Mouse (Mus musculus): ENCODE measurements around the gene Srbd1. TPM values are rescaled to one million over a fixed set of nuclear protein-coding genes. Genes with fewer than 3 reads are reported as not detected.

Gene Srbd1
- polyA plus RNA-seq, 1 experiment: 6.1 TPM

GRCm38 (mm10) chr17:85943551-85943981 lies 201.4 kb downstream of the Srbd1 start:
- H3K79me2 ChIP-seq (ENCODE audit: control insufficient read depth, insufficient read depth): no peaks in the 10 kb centered on the region
- no peak for TF ChIP-seq TCF3 (IDR thresholded peaks at IDR 0.05; ENCODE audit: insufficient read length, low read depth)
- no peak overlapping the region for H3K4me2 ChIP-seq (ENCODE audit: low read depth)
- no peaks in the 10 kb centered on the region for H3K36me3 ChIP-seq (ENCODE audit: control insufficient read depth, insufficient read depth)
- H3K4me3 ChIP-seq: no peak overlapping the region
- no peak overlapping the region for H3ac ChIP-seq (ENCODE audit: control insufficient read depth, insufficient read length)
- H3K27me3 ChIP-seq (ENCODE audit: control insufficient read depth, insufficient read depth, insufficient read length): no peaks in the 10 kb centered on the region

- Histone ChIP-seq H3K27me3 (ENCODE audit: control insufficient read depth, insufficient read depth, insufficient read length) (no peaks in the 10 kb centered on the region), H3K4me2 (ENCODE audit: low read depth) (no peak overlapping the region), H3K79me2 (ENCODE audit: control insufficient read depth, insufficient read depth) (no peaks in the 10 kb centered on the region), H3ac (ENCODE audit: control insufficient read depth, insufficient read length) (no peak overlapping the region), H3K36me3 (ENCODE audit: control insufficient read depth, insufficient read depth) (no peaks in the 10 kb centered on the region), H3K4me3 (no peak overlapping the region)
- no peak for TF ChIP-seq USF1 (IDR thresholded peaks at IDR 0.05; ENCODE audit: low read depth)
Observed at GRCm38 (mm10) chr17:85943071-85943470, 201.9 kb downstream of the Srbd1 start.

- Histone ChIP-seq H3K4me3 (no peak overlapping the region), H3ac (ENCODE audit: control insufficient read depth, insufficient read length) (no peak overlapping the region), H3K27me3 (ENCODE audit: control insufficient read depth, insufficient read depth, insufficient read length) (no peaks in the 10 kb centered on the region), H3K79me2 (ENCODE audit: control insufficient read depth, insufficient read depth) (no peaks in the 10 kb centered on the region), H3K36me3 (ENCODE audit: control insufficient read depth, insufficient read depth) (no peaks in the 10 kb centered on the region), H3K4me2 (ENCODE audit: low read depth) (no peak overlapping the region)
- no peak for TF ChIP-seq SRF (IDR thresholded peaks at IDR 0.05; ENCODE audit: control insufficient read depth, insufficient read length, low read depth)
Observed at GRCm38 (mm10) chr17:85942123-85942522, 202.9 kb downstream of the Srbd1 start.

GRCm38 (mm10) chr17:85941141-85941738 lies 203.7 kb downstream of the Srbd1 start:
- Histone ChIP-seq H3K27me3 (ENCODE audit: control insufficient read depth, insufficient read depth, insufficient read length) (no peaks in the 10 kb centered on the region), H3K79me2 (ENCODE audit: control insufficient read depth, insufficient read depth) (no peaks in the 10 kb centered on the region), H3ac (ENCODE audit: control insufficient read depth, insufficient read length) (no peak overlapping the region), H3K4me2 (ENCODE audit: low read depth) (no peak overlapping the region), H3K36me3 (ENCODE audit: control insufficient read depth, insufficient read depth) (no peaks in the 10 kb centered on the region), H3K4me3 (no peak overlapping the region)
- TF ChIP-seq SRF (IDR thresholded peaks at IDR 0.05; ENCODE audit: control insufficient read depth, insufficient read length, low read depth) (no peak), MYOG (IDR thresholded peaks at IDR 0.05; ENCODE audit: control insufficient read depth in 1 of 3, insufficient read depth in 1 of 3, insufficient read length in 2 of 3, low read depth in 2 of 3) (no peak), TCF12 (IDR thresholded peaks at IDR 0.05; ENCODE audit: insufficient read depth, poor library complexity, severe bottlenecking) (no peak), CEBPB (IDR thresholded peaks at IDR 0.05; ENCODE audit: insufficient read depth, poor library complexity, severe bottlenecking) (no peak), POLR2A (IDR thresholded peaks at IDR 0.05; ENCODE audit: insufficient read length, low read depth) (no peak)

GRCm38 (mm10) chr17:85937131-85937530 lies 207.8 kb downstream of the Srbd1 start:
- no peak for TF ChIP-seq MYOG (IDR thresholded peaks at IDR 0.05; ENCODE audit: control insufficient read depth in 1 of 3, insufficient read depth in 1 of 3, insufficient read length in 2 of 3, low read depth in 2 of 3)
- no peak for TF ChIP-seq TCF3 (IDR thresholded peaks at IDR 0.05; ENCODE audit: insufficient read length, low read depth)
- no peak for TF ChIP-seq CEBPB (IDR thresholded peaks at IDR 0.05; ENCODE audit: insufficient read depth, poor library complexity, severe bottlenecking)
- TF ChIP-seq POLR2AphosphoS2 (IDR thresholded peaks at IDR 0.05; ENCODE audit: insufficient read length, low read depth): no peak
- no peak for TF ChIP-seq MAX (IDR thresholded peaks at IDR 0.05; ENCODE audit: low read depth)
- no peak for TF ChIP-seq POLR2A (IDR thresholded peaks at IDR 0.05; ENCODE audit: insufficient read length, low read depth)
- TF ChIP-seq E2F4 (IDR thresholded peaks at IDR 0.05; ENCODE audit: insufficient read depth): no peak
- TF ChIP-seq SRF (IDR thresholded peaks at IDR 0.05; ENCODE audit: control insufficient read depth, insufficient read length, low read depth): no peak
- no peak for TF ChIP-seq TCF12 (IDR thresholded peaks at IDR 0.05; ENCODE audit: insufficient read depth, poor library complexity, severe bottlenecking)
- TF ChIP-seq MYOD1 (IDR thresholded peaks at IDR 0.05; ENCODE audit: control insufficient read depth in 1 of 3, insufficient read length in 2 of 3, low read depth in 2 of 3): no peak
- no peak for TF ChIP-seq REST (IDR thresholded peaks at IDR 0.05; ENCODE audit: insufficient read depth, insufficient read length)
- Histone ChIP-seq H3K79me2 (ENCODE audit: control insufficient read depth, insufficient read depth) (no peaks in the 10 kb centered on the region), H3ac (ENCODE audit: control insufficient read depth, insufficient read length) (no peak overlapping the region), H3K36me3 (ENCODE audit: control insufficient read depth, insufficient read depth) (no peaks in the 10 kb centered on the region), H3K4me3 (no peak overlapping the region), H3K4me2 (ENCODE audit: low read depth) (no peak overlapping the region), H3K27me3 (ENCODE audit: control insufficient read depth, insufficient read depth, insufficient read length) (no peaks in the 10 kb centered on the region)

GRCm38 (mm10) chr17:85935268-85935667 lies 209.7 kb downstream of the Srbd1 start:
- no peak for TF ChIP-seq TCF12 (IDR thresholded peaks at IDR 0.05; ENCODE audit: insufficient read depth, poor library complexity, severe bottlenecking)
- TF ChIP-seq MAX (IDR thresholded peaks at IDR 0.05; ENCODE audit: low read depth): no peak
- no peak for TF ChIP-seq TCF3 (IDR thresholded peaks at IDR 0.05; ENCODE audit: insufficient read length, low read depth)
- no peak for TF ChIP-seq MYOG (IDR thresholded peaks at IDR 0.05; ENCODE audit: control insufficient read depth in 1 of 3, insufficient read depth in 1 of 3, insufficient read length in 2 of 3, low read depth in 2 of 3)
- no peak for TF ChIP-seq REST (IDR thresholded peaks at IDR 0.05; ENCODE audit: insufficient read depth, insufficient read length)
- TF ChIP-seq POLR2A (IDR thresholded peaks at IDR 0.05; ENCODE audit: insufficient read length, low read depth): no peak
- TF ChIP-seq USF1 (IDR thresholded peaks at IDR 0.05; ENCODE audit: low read depth): no peak
- no peak for TF ChIP-seq E2F4 (IDR thresholded peaks at IDR 0.05; ENCODE audit: insufficient read depth)
- TF ChIP-seq MYOD1 (IDR thresholded peaks at IDR 0.05; ENCODE audit: control insufficient read depth in 1 of 3, insufficient read length in 2 of 3, low read depth in 2 of 3): no peak
- TF ChIP-seq SRF (IDR thresholded peaks at IDR 0.05; ENCODE audit: control insufficient read depth, insufficient read length, low read depth): no peak
- no peak for TF ChIP-seq CEBPB (IDR thresholded peaks at IDR 0.05; ENCODE audit: insufficient read depth, poor library complexity, severe bottlenecking)
- no peak for TF ChIP-seq POLR2AphosphoS2 (IDR thresholded peaks at IDR 0.05; ENCODE audit: insufficient read length, low read depth)
- H3K4me2 ChIP-seq (ENCODE audit: low read depth): no peak overlapping the region
- H3K4me3 ChIP-seq: no peak overlapping the region
- no peaks in the 10 kb centered on the region for H3K79me2 ChIP-seq (ENCODE audit: control insufficient read depth, insufficient read depth)
- no peaks in the 10 kb centered on the region for H3K27me3 ChIP-seq (ENCODE audit: control insufficient read depth, insufficient read depth, insufficient read length)
- H3ac ChIP-seq (ENCODE audit: control insufficient read depth, insufficient read length): no peak overlapping the region
- no peaks in the 10 kb centered on the region for H3K36me3 ChIP-seq (ENCODE audit: control insufficient read depth, insufficient read depth)
